Mouse (Mus musculus): ENCODE measurements at regions not wholly inside any gene's neighbourhood (a gene's known extent, or its start where the extent isn't known, plus 50 kb on each side); places are given as distances from the start of the nearest gene placed in this dataset.
"Not testable (repeated sequence)": the region's sequence is repeated elsewhere in the genome, so short reads cannot be mapped to it uniquely, and the experiment has no call there.

DNA sequence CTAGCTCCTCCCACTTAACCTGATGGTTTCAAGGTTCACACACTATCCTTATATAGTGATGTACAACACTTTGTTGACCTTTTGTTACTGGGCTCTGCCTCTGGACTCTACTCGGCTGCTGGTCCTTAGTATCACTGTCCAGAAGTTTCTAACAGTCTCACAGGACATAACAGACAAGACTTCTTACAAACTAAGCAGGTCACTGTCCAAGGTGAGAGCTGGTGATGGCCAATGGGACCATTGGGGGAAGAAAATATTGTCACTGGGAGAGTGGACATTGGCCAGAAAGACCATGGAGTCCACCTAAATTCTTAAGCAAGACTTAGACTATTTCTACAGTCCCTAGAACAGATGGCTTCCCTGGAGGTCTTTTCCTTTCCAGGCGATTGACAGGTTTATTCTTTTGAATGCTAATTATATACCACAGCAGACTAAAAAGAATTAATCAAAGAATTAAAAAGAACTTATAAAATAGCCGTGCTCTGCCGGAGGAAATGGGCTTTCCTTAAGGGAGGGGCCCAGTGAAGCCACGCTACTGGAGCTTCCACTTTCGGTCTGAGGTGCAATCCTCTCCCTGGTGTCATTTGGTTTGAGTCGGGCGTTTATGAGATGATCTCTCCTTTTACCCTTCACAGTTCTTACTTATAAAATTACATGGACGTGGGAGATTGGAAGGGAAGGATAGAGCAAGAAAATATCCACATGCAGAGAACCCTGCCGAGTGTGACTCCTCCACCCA is 94.9 kb upstream of the Ccdc122 start:
- no peaks in the 10 kb centered on the region for H3K27me3 ChIP-seq (ENCODE audit: control insufficient read depth, insufficient read depth, low read length)
- DNase-seq (ENCODE audit: low read depth in 3 of 3, low spot score in 3 of 3), result no peak
- WGBS (ENCODE audit: insufficient replicate concordance), result 56% methylated on average over 10 of the region's 10 CpGs
- TF ChIP-seq EP300 (IDR thresholded peaks at IDR 0.05; ENCODE audit: low read depth), result no peak
- no peak overlapping the region for H3K27ac ChIP-seq
- no peaks in the 10 kb centered on the region for H3K9me3 ChIP-seq (ENCODE audit: control insufficient read depth, low read length)
- ATAC-seq (ENCODE audit: insufficient read depth), result no peak
- no peaks in the 10 kb centered on the region for H3K36me3 ChIP-seq (replicated peaks; ENCODE audit: control insufficient read depth, insufficient read depth, low read depth)
- H3K4me2 ChIP-seq (ENCODE audit: low read depth), result no peak overlapping the region
- H3K4me1 ChIP-seq (replicated peaks; ENCODE audit: control insufficient read depth in 2 of 2, insufficient read depth in 2 of 2, low read length in 1 of 2), result no peaks in the 10 kb centered on the region
- no peak overlapping the region for H3K9ac ChIP-seq (replicated peaks)
- no peak overlapping the region for H3K4me3 ChIP-seq (ENCODE audit: insufficient read depth in 1 of 2, low read depth in 2 of 2, low read length in 2 of 2)

DNA sequence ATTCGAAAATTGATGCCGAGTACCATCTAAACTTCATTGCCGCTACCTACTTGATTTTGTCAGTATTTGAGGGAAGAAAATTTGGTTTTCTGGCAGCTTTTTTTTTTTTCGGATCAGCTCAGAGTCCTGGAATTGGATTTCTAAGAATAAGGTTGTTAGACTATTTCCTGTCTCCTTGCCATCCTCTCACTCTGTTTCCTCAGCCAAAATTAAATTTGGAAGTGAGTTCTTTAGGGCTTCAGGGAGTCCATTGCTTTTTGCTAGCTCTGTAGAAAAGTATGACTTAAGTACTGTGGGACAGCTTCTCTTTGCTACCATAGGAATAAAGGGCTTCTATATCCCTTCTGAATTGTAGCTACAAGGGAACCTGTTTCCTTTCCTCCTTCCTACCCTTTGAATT is 96.1 kb upstream of the Ccdc122 start:
- no peaks in the 10 kb centered on the region for H3K36me3 ChIP-seq (replicated peaks; ENCODE audit: control insufficient read depth, insufficient read depth, low read depth)
- no peak for TF ChIP-seq CTCF (IDR thresholded peaks at IDR 0.05; ENCODE audit: low read depth)
- no peak for TF ChIP-seq EP300 (IDR thresholded peaks at IDR 0.05; ENCODE audit: low read depth)
- H3K4me1 ChIP-seq (replicated peaks; ENCODE audit: control insufficient read depth in 2 of 2, insufficient read depth in 2 of 2, low read length in 1 of 2), result no peaks in the 10 kb centered on the region
- H3K27ac ChIP-seq, result no peak overlapping the region
- H3K4me2 ChIP-seq (ENCODE audit: low read depth), result no peak overlapping the region
- H3K27me3 ChIP-seq (ENCODE audit: control insufficient read depth, insufficient read depth, low read length), result no peaks in the 10 kb centered on the region
- H3K4me3 ChIP-seq (ENCODE audit: insufficient read depth in 1 of 2, low read depth in 2 of 2, low read length in 2 of 2), result no peak overlapping the region
- WGBS (ENCODE audit: insufficient replicate concordance), result 65% methylated on average over 4 of the region's 4 CpGs
- ATAC-seq (ENCODE audit: insufficient read depth) (no peak), DNase-seq (ENCODE audit: low read depth in 3 of 3, low spot score in 3 of 3) (no peak)
- no peaks in the 10 kb centered on the region for H3K9me3 ChIP-seq (ENCODE audit: control insufficient read depth, low read length)
- no peak overlapping the region for H3K9ac ChIP-seq (replicated peaks)

DNA sequence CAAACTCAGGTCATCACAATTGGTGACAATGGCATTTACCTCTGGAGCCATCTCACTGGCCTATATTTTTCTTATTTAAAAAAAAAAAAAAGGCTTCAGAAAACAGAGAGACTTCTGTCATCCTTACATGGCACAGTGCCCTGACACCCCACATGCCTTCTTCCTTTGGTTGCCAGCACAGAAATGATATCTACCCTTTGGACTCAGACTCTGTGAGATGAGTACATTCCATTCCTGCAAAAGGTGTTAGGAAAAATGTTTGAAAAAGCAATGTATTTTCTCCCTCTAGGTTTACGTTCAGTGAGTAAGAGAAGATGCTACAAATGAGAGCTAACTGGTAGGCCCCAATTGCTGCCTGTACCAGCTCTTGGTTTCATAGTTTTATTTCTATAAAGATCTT is 99.9 kb upstream of the Ccdc122 start:
- ATAC-seq (ENCODE audit: insufficient read depth) (no peak), DNase-seq (ENCODE audit: low read depth in 3 of 3, low spot score in 3 of 3) (no peak)
- WGBS (ENCODE audit: insufficient replicate concordance), result 61% methylated on average over 1 of the region's 1 CpGs
- Histone ChIP-seq H3K9me3 (ENCODE audit: control insufficient read depth, low read length) (no peaks in the 10 kb centered on the region), H3K4me2 (ENCODE audit: low read depth) (no peak overlapping the region), H3K4me1 (replicated peaks; ENCODE audit: control insufficient read depth in 2 of 2, insufficient read depth in 2 of 2, low read length in 1 of 2) (no peaks in the 10 kb centered on the region), H3K36me3 (replicated peaks; ENCODE audit: control insufficient read depth, insufficient read depth, low read depth) (no peaks in the 10 kb centered on the region), H3K9ac (replicated peaks) (no peak overlapping the region), H3K4me3 (ENCODE audit: insufficient read depth in 1 of 2, low read depth in 2 of 2, low read length in 2 of 2) (no peak overlapping the region), H3K27ac (no peak overlapping the region), H3K27me3 (ENCODE audit: control insufficient read depth, insufficient read depth, low read length) (no peaks in the 10 kb centered on the region)
- TF ChIP-seq EP300 (IDR thresholded peaks at IDR 0.05; ENCODE audit: low read depth), result no peak
- no peak for TF ChIP-seq CTCF (IDR thresholded peaks at IDR 0.05; ENCODE audit: low read depth)

DNA sequence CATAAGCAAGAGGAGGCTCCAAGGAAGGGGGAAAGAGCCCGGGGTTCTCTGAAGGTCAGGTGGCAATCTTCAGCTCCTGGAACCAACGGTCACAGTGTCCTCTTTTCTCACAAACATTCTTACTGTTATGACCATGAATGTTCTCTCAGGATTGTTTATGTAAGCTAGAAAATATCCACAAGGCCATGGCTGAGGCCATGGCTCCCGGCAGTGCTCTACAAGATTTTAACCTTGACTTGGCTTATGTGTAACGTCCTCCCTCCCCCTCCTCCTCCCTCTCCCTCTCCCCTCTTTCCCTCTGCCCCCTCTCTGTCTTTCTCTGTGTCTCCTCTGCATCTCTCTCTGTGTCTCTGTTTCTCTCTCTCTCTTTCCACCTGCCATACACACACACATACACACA is 100.5 kb upstream of the Ccdc122 start:
- not testable (repeated sequence) for H3K9ac ChIP-seq (replicated peaks); H3K4me1 ChIP-seq (replicated peaks; ENCODE audit: control insufficient read depth in 2 of 2, insufficient read depth in 2 of 2, low read length in 1 of 2); DNase-seq (ENCODE audit: low read depth in 3 of 3, low spot score in 3 of 3); H3K27ac ChIP-seq; H3K9me3 ChIP-seq (ENCODE audit: control insufficient read depth, low read length); ATAC-seq (ENCODE audit: insufficient read depth); H3K27me3 ChIP-seq (ENCODE audit: control insufficient read depth, insufficient read depth, low read length); H3K36me3 ChIP-seq (replicated peaks; ENCODE audit: control insufficient read depth, insufficient read depth, low read depth); H3K4me3 ChIP-seq (ENCODE audit: insufficient read depth in 1 of 2, low read depth in 2 of 2, low read length in 2 of 2); H3K4me2 ChIP-seq (ENCODE audit: low read depth)
- 50% methylated on average over 4 of the region's 4 CpGs for WGBS (ENCODE audit: insufficient replicate concordance)

DNA sequence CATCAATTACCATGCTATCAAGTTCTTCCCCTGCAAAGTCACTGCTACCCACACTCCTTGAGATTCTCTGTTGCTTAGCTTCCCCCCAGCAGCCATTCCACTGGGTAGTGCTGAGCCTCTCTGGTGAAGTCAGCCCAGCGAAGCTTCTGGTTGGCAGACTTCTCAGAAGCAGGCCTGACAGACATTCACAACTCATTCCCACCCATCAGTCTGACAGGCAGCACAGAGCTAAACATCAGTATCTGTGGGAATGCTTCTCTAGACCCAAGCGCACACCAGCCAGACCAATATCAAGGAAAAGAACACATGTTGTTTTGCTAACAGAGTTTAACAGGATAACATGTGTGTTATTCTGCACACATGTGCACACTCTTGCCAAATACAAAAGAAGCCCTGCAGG is 101.1 kb upstream of the Ccdc122 start:
- H3K9ac ChIP-seq (replicated peaks), result no peak overlapping the region
- ATAC-seq (ENCODE audit: insufficient read depth) (no peak), DNase-seq (ENCODE audit: low read depth in 3 of 3, low spot score in 3 of 3) (no peak)
- no peaks in the 10 kb centered on the region for H3K27me3 ChIP-seq (ENCODE audit: control insufficient read depth, insufficient read depth, low read length)
- H3K27ac ChIP-seq, result no peak overlapping the region
- no peaks in the 10 kb centered on the region for H3K4me1 ChIP-seq (replicated peaks; ENCODE audit: control insufficient read depth in 2 of 2, insufficient read depth in 2 of 2, low read length in 1 of 2)
- no peaks in the 10 kb centered on the region for H3K36me3 ChIP-seq (replicated peaks; ENCODE audit: control insufficient read depth, insufficient read depth, low read depth)
- H3K9me3 ChIP-seq (ENCODE audit: control insufficient read depth, low read length), result no peaks in the 10 kb centered on the region
- H3K4me2 ChIP-seq (ENCODE audit: low read depth), result no peak overlapping the region
- H3K4me3 ChIP-seq (ENCODE audit: insufficient read depth in 1 of 2, low read depth in 2 of 2, low read length in 2 of 2), result no peak overlapping the region
- WGBS (ENCODE audit: insufficient replicate concordance), result 55% methylated on average over 2 of the region's 2 CpGs
- TF ChIP-seq CTCF (IDR thresholded peaks at IDR 0.05; ENCODE audit: low read depth) (no peak), EP300 (IDR thresholded peaks at IDR 0.05; ENCODE audit: low read depth) (no peak)

Data from liver, embryonic 14.5 days (tissue).